ENCODE assay signal across 33 mouse cellular contexts in the genomic region with DNA sequence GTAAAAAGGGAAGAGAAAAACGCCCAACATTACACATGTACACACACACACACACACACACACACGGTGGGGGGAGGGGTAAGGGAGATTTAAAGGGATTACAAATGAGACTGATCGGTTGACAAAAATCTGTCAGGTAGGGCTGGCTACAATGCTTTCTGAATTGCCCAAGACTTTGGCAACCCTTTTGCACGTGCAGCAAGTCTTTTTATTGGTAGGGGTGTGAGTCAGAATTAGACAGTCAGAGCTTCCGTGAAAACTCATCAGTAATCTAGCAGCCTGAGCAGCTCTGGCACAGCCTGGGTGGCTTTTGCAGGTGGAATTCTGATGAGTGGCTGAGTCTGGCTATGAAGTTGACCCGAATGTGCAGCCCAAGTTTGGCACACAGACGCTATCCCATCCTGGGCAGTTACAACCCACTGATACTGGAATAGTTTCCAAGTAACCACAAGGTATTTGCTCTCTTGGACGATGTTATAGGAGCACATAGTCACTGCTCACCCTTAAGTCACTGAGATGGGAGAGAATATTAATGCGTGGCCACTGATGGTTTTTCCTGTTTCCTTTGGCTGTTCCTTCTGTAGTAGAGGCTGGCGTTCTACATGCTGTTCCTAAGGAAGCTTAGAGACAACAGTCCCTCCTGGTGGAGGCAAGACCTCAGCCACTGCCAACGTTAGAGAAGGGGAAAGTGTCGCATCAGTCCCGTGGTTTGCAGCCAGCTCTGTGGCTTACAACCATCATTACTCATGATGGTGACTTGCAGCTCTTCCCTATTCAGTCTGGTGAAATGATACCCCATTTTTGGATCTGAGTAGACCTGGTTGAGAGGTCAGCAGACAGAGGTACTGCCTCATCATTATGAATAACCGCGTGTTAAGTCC. TPM values are rescaled to one million over a fixed set of nuclear protein-coding genes. Genes with fewer than 3 reads are reported as not detected.
DNase-seq lines count a peak whose midpoint lies in the region; TF ChIP-seq lines count a peak whose summit lies in the region.
"Had no signal": no experiment of that assay in that cellular context is flagged by ENCODE, and none has a peak within 500 bp of the region (broad histone marks: within the 10 kb centered on the region; RNA-seq: fewer than 3 reads in every experiment).

No protein-coding gene starts in this region.

- peaks cover 26% of the 10 kb centered on the region for H3K36me3 ChIP-seq in C2C12 (ENCODE audit: control insufficient read depth, insufficient read depth)
- H3K36me3 ChIP-seq: embryonic facial prominence, embryonic 13.5 days; G1E; heart, embryonic 13.5 days; hindbrain, embryonic 10.5 days; hindbrain, embryonic 15.5 days; intestine, embryonic 15.5 days had no signal

- H3K27ac ChIP-seq in gastrocnemius, adult 2 months, result peak overlapping the region; percentile 20; the same call in 1 of the 2 replicates
- H3K27ac ChIP-seq in left cerebral cortex, adult 2 months, result no peak overlapping the region
- H3K27ac ChIP-seq: embryonic facial prominence, embryonic 13.5 days; forebrain, embryonic 13.5 days; heart, embryonic 13.5 days; hindbrain, embryonic 10.5 days; hindbrain, embryonic 15.5 days; intestine, embryonic 15.5 days; layer of hippocampus, adult 2 months; liver, embryonic 14.5 days; stomach, postnatal 0 days had no signal

- intact Hi-C loops in gastrocnemius, adult 2 months (cut with DNase I), result loop anchor here (5.0 kb wide), 1 partner anchor 218 kb away; no protein-coding TSS in a partner anchor
- intact Hi-C loops in left cerebral cortex, adult 2 months (cut with DNase I), result no loop called here

- H3K79me3 ChIP-seq in C2C12 (ENCODE audit: low read depth), result peaks cover 87% of the 10 kb centered on the region

- H3K4me3 ChIP-seq in gastrocnemius, adult 2 months, result no peak overlapping the region
- H3K4me3 ChIP-seq in C2C12 (ENCODE audit: insufficient read depth, poor library complexity, severe bottlenecking), result no peak overlapping the region
- H3K4me3 ChIP-seq in left cerebral cortex, adult 2 months, result no peak overlapping the region
- H3K4me3 ChIP-seq: embryonic facial prominence, embryonic 13.5 days; erythroblast, embryonic 14.5 days; forebrain, embryonic 13.5 days; heart, embryonic 13.5 days; hindbrain, embryonic 10.5 days; hindbrain, embryonic 15.5 days; intestine, embryonic 15.5 days; layer of hippocampus, adult 2 months had no signal

- H3K27me3 ChIP-seq in C2C12 (ENCODE audit: control insufficient read depth, insufficient read depth, insufficient read length), result no peaks in the 10 kb centered on the region

- H3ac ChIP-seq in C2C12 (ENCODE audit: control insufficient read depth, insufficient read length, low read depth), result no peak overlapping the region

- no peak for TF ChIP-seq CTCF in gastrocnemius, adult 2 months (IDR thresholded peaks at IDR 0.05)
- no peak for TF ChIP-seq CTCF in C2C12 (IDR thresholded peaks at IDR 0.05; ENCODE audit: control insufficient read depth, insufficient read depth, insufficient read length)
- TF ChIP-seq CTCF in left cerebral cortex, adult 2 months (IDR thresholded peaks at IDR 0.05), result no peak

- H3K79me2 ChIP-seq in C2C12 (ENCODE audit: control insufficient read depth, insufficient read depth), result peaks cover 97% of the 10 kb centered on the region

- DNase-seq in gastrocnemius, adult 2 months, result no peak
- no peak for DNase-seq in gastrocnemius, adult 8-10 months (ENCODE audit: low spot score in 2 of 2)
- peak; percentile 86 for DNase-seq in 3134 (ENCODE audit: extremely low read depth, insufficient read length, low spot score)
- peak; percentile 26 for DNase-seq in brain, adult 2 months (ENCODE audit: low read depth, low spot score)
- no peak for DNase-seq in left cerebral cortex, adult 2 months (ENCODE audit: extremely low spot score in 1 of 2, low spot score in 2 of 2)
- no peak for DNase-seq in MN1 (ENCODE audit: low spot score)
- DNase-seq: adrenal gland, adult 8-10 months; cerebellum, adult 8-10 months; heart, postnatal 10 days; kidney, adult 2 months; kidney, postnatal 36 days; left cerebral cortex, postnatal 4 days; lung, embryonic 14.5 days; lung, postnatal 14 days; midbrain, embryonic 14.5 days; right cerebral cortex, postnatal 4 days; thymus, adult 18-20 months; thymus, postnatal 36 days had no signal

TF ChIP-seq in C2C12, 6 proteins besides CTCF, POLR2A, EP300 and RAD21:
- TF ChIP-seq USF1 (IDR thresholded peaks at IDR 0.05; ENCODE audit: low read depth) (peak; percentile 7), FOSL1 (IDR thresholded peaks at IDR 0.05; ENCODE audit: insufficient read depth, low read length, poor library complexity, severe bottlenecking) (no peak), MYOD1 (IDR thresholded peaks at IDR 0.05; ENCODE audit: control insufficient read depth, insufficient read length, low read depth) (no peak), MAX (IDR thresholded peaks at IDR 0.05) (peak; percentile 92), CEBPB (IDR thresholded peaks at IDR 0.05; ENCODE audit: low read depth) (peak; percentile 95), MYOG (IDR thresholded peaks at IDR 0.05; ENCODE audit: control insufficient read depth, extremely low read depth, insufficient read length) (no peak)
TF ChIP-seq in C2C12: peak in this region for 3.

RNA-seq across cellular contexts. Expression of gene Ngf, which starts 4.8 kb away (rescaled TPM):
- total RNA-seq in gastrocnemius, adult 2 months (2021), result under 1 TPM; 0.74 to 0.89 TPM
- total RNA-seq in gastrocnemius, adult 8-10 months (2022), result under 1 TPM; 0.39 to 0.85 (median 0.68) TPM
- 115 TPM for polyA plus RNA-seq in C2C12 (2012; fragmentation: generic; extraction: Trizol)
- 1 to 10 TPM; 4.2 to 4.6 TPM for total RNA-seq in left cerebral cortex, adult 2 months (2021)
- total RNA-seq: common myeloid progenitor, adult 5-6 weeks; neutrophil, adult 5-6 weeks had no signal
- polyA plus RNA-seq: activated CD4-positive, CD25-positive, alpha-beta regulatory T cell, adult 4 months; erythroblast, embryonic 14.5 days; G1E had no signal

Comparison
In these comparisons a context has a peak if more than half of its experiments do, and no peak if none do; other contexts are left out.
1. DNase-seq: peak in 3134 (single experiment) and brain, adult 2 months (single experiment); none in gastrocnemius, adult 2 months (single experiment), gastrocnemius, adult 8-10 months (0 of 2), left cerebral cortex, adult 2 months (0 of 2) and MN1 (single experiment).